Mouse (Mus musculus) midbrain, embryonic 12.5 days (tissue): ENCODE results near the gene Cecr2. TPM values are rescaled to one million over a fixed set of nuclear protein-coding genes. Genes with fewer than 3 reads are reported as not detected.

Experiments used
- ATAC-seq: fragments of 200-750 bp; cut with Nextera tagmentation; 2 replicates; pipeline ENCODE4 v1.8.0; 2017; ENCODE audit warnings: low read depth, moderate TSS enrichment, moderate library complexity; ENCODE audit not compliant: low FRiP score
- H3K27ac ChIP-seq: fragments of 300-500 bp; sonication (generic); replicated peaks from 2 replicates; pipeline ENCODE4 v1.5.1; 2016; ENCODE audit warnings: mild to moderate bottlenecking
- H3K27me3 ChIP-seq: fragments of 300-500 bp; sonication (generic); 2 replicates; pipeline ENCODE4 v1.6.1; 2016; ENCODE audit warnings: mild to moderate bottlenecking
- H3K36me3 ChIP-seq: fragments of 300-500 bp; sonication (generic); 2 replicates; pipeline ENCODE4 v1.6.1; 2016
- H3K4me1 ChIP-seq: fragments of 300-500 bp; sonication (generic); 2 replicates; pipeline ENCODE4 v1.6.1; 2016
- H3K4me2 ChIP-seq: fragments of 300-500 bp; sonication (generic); replicated peaks from 2 replicates; pipeline ENCODE4 v1.6.1; 2016; ENCODE audit warnings: mild to moderate bottlenecking, moderate library complexity
- H3K4me3 ChIP-seq: fragments of 300-500 bp; sonication (generic); 2 replicates; pipeline ENCODE4 v1.5.1; 2016; ENCODE audit warnings: mild to moderate bottlenecking
- H3K9ac ChIP-seq: fragments of 300-500 bp; sonication (generic); replicated peaks from 2 replicates; pipeline ENCODE4 v1.6.1; 2016; ENCODE audit warnings: mild to moderate bottlenecking, moderate library complexity
- H3K9me3 ChIP-seq: fragments of 300-500 bp; sonication (generic); 2 replicates; pipeline ENCODE4 v1.6.1; 2016; ENCODE audit warnings: mild to moderate bottlenecking
- WGBS: fragments of 180-500 bp; shearing (Covaris S2); methylation state at CpG from one replicate; pipeline ENCODE4 v1.1.7; 2016; 5-methylcytosine and 5-hydroxymethylcytosine counted together
- polyA plus RNA-seq: library from polyadenylated mRNA; unstranded; fragments of >200 nt; fragmentation: Nextera tagmentation; extraction: Ambion mirVana; gene quantifications from 2 replicates; pipeline ENCODE4 v1.2.1, GENCODE M21; 2016

Gene Cecr2
- polyA plus RNA-seq, 1 experiment from 2014 or later: 13.6 TPM

DNA sequence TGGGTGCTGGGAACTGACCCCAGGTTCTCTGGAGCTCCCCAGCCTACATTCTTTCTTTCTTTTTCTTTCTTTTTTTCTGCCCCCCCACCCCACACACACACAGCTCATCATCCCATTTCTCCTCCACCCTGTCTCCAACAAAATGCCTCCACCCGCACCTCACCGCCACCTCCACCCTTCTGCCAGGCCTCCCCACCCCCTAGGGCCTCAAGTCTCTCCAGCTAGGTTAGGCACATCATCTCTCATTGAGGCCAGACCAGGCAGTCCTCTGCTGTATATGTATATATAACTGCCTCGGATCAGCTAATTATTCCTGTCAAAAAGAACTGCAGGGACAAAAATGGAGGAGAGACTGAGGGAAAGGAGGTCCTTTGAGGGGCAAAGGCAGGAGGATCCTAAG is 69.8 kb downstream of the Cecr2 start:
- H3K4me3 ChIP-seq: no peak overlapping the region
- ATAC-seq: no peak
- no peaks in the 10 kb centered on the region for H3K9me3 ChIP-seq
- H3K4me2 ChIP-seq: no peak overlapping the region
- no peaks in the 10 kb centered on the region for H3K27me3 ChIP-seq
- H3K27ac ChIP-seq: no peak overlapping the region; the same call in 1 of the 2 replicates
- H3K9ac ChIP-seq: no peak overlapping the region
- H3K36me3 ChIP-seq: peaks cover 29% of the 10 kb centered on the region
- H3K4me1 ChIP-seq: no peaks in the 10 kb centered on the region
- 91% methylated on average over 3 of the region's 3 CpGs for WGBS

DNA sequence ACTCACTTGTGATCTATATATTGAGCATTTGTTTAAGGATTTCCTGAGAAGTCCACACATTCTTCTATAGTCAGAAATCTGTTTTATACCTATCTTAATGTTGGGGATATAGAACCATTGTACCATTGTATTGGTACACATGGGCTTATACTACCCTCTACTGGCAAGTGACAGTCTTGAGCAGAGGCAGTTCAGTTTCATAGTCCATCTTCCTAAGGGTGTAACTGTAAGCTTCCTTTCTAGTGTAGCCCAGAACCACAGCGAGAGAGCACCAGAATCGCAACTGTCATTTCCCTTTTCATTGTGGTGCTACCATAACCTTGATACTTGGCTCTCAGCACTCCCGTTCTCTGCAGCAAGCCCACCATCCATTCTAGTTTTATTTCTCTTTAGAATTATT is 70.4 kb downstream of the Cecr2 start:
- 81% methylated on average over 3 of the region's 3 CpGs for WGBS
- H3K4me1 ChIP-seq: no peaks in the 10 kb centered on the region
- no peak overlapping the region for H3K4me3 ChIP-seq
- peak; percentile 70; the same call in 1 of the 2 replicates for ATAC-seq
- H3K27me3 ChIP-seq: no peaks in the 10 kb centered on the region
- no peak overlapping the region for H3K9ac ChIP-seq
- no peak overlapping the region for H3K4me2 ChIP-seq
- H3K27ac ChIP-seq: no peak overlapping the region
- H3K9me3 ChIP-seq: no peaks in the 10 kb centered on the region
- peaks cover 30% of the 10 kb centered on the region for H3K36me3 ChIP-seq

DNA sequence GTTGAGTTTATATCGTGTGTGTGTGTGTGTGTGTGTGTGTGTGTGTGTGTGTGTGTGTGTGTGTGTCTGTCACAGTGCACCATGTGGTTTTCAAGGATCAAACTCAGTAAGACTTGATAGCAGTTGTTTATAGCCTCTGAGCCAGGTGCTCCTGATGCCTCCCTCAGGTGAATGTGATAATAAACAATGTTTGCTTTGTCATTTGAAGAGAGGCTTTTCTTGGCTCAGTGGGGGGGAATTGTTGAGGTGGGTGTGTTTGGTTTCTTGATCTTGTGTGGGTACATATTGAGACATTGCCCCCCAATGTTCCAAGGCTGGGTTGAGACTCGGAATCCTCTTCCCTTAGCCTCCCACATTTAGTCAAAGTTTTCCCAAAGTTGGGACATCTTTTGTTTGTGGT is 77.0 kb downstream of the Cecr2 start:
- WGBS: 91% methylated on average over 2 of the region's 2 CpGs
- Histone ChIP-seq H3K9me3 (no peaks in the 10 kb centered on the region), H3K36me3 (peaks cover 18% of the 10 kb centered on the region), H3K27ac (no peak overlapping the region), H3K9ac (no peak overlapping the region), H3K4me3 (no peak overlapping the region), H3K4me1 (no peaks in the 10 kb centered on the region), H3K4me2 (no peak overlapping the region), H3K27me3 (no peaks in the 10 kb centered on the region)
- no peak for ATAC-seq

DNA sequence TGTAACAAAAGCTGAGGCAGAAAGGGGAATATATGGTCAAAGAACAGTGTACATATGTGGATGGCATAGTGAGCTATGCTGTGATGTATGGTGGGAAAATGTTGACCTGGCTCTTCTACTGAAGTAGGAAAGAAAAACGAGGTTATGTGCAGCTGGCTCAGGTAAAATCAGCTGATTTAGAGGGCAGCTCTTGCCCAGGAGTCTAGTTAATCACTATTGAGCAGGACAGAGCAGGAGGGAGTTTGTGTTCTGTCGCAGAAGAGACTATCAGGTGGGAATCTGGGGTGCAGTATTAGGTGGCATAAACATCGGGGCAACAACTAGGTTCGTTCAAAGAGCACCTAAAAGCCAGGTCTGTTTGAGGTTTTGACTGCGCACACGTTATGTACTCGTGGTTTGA is 78.1 kb downstream of the Cecr2 start:
- Histone ChIP-seq H3K4me1 (no peaks in the 10 kb centered on the region), H3K36me3 (0 out of 2 replicates have a peak, but pooled peaks cover 21% of the 10 kb centered on the region), H3K27me3 (no peaks in the 10 kb centered on the region), H3K4me3 (no peak overlapping the region), H3K4me2 (no peak overlapping the region), H3K9ac (no peak overlapping the region), H3K9me3 (no peaks in the 10 kb centered on the region), H3K27ac (no peak overlapping the region)
- no peak for ATAC-seq
- WGBS: 90% methylated on average over 7 of the region's 7 CpGs

DNA sequence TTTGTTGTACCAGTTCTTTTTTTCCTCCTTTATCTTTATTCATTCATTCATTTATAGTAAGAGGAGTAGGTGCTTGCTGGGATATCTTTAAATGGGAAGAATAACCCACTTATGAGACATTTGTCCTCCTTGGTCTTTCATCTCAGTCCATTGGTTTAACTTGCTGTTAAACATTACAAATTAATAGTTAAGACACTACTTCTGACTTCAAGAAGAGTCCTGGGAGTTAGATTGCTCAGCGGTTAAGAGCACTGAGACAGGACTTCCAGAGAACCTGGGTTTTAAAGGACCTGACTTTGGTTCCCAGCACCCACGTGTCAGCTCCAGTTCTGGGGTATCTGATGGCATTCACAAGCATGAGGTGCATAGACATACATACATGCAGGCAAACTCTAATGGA is 80.2 kb downstream of the Cecr2 start:
- no peak for ATAC-seq
- Histone ChIP-seq H3K4me1 (no peaks in the 10 kb centered on the region), H3K4me2 (no peak overlapping the region), H3K9ac (no peak overlapping the region), H3K27ac (no peak overlapping the region), H3K27me3 (no peaks in the 10 kb centered on the region), H3K36me3 (peaks cover 28% of the 10 kb centered on the region), H3K4me3 (no peak overlapping the region), H3K9me3 (no peaks in the 10 kb centered on the region)
- WGBS: 89% methylated on average over 2 of the region's 2 CpGs

DNA sequence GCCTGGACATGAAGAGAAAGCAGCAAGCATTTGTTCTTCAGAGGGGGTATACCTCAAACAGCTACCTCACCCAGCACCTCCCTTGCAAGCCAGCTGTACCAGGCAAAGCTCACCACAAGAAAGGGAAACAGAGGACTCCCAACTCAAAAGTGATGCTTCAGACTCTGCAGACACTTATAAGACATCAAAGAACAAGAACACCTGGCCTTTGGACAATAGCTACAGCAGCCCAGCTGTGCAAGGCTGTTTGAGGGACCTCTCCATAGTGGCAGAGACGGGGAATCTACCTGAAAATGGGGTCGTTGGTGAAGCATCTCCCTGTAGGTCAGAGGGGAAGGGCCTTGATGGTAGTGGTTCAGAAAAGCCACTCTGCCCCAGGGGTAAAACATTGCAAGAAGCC is 95.0 kb downstream of the Cecr2 start:
- ATAC-seq: no peak
- 86% methylated on average over 2 of the region's 2 CpGs for WGBS
- Histone ChIP-seq H3K27ac (no peak overlapping the region), H3K9ac (no peak overlapping the region), H3K9me3 (no peaks in the 10 kb centered on the region), H3K4me2 (no peak overlapping the region), H3K36me3 (peaks cover 75% of the 10 kb centered on the region), H3K4me3 (no peak overlapping the region), H3K27me3 (no peaks in the 10 kb centered on the region), H3K4me1 (no peaks in the 10 kb centered on the region)

DNA sequence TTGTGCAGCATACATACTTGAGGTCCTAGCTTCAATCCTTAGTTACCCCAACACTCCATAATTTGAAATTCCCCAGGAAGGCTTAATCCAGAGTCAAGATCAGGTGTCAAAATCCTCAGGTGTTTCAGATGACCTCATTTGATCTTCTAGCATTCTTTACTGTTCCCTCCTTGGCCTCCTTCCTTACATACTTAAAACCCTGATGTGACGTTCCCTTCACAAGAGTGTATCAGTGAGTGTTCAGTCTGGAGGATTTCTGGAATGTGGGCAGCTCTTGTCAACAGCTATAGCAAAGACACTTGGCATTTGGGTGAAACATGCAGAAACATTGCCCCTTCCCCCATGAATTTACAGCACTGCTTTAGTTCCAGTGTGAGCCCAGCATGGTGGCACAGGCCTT is 103.8 kb downstream of the Cecr2 start:
- no peak for ATAC-seq
- no peak overlapping the region for H3K4me2 ChIP-seq
- WGBS: 93% methylated on average over 1 of the region's 1 CpGs
- H3K9me3 ChIP-seq: no peaks in the 10 kb centered on the region
- H3K36me3 ChIP-seq: peaks cover 34% of the 10 kb centered on the region; the same call in 1 of the 2 replicates
- H3K4me3 ChIP-seq: no peak overlapping the region
- no peaks in the 10 kb centered on the region for H3K27me3 ChIP-seq
- H3K4me1 ChIP-seq: peaks cover 26% of the 10 kb centered on the region
- H3K9ac ChIP-seq: no peak overlapping the region
- H3K27ac ChIP-seq: no peak overlapping the region

DNA sequence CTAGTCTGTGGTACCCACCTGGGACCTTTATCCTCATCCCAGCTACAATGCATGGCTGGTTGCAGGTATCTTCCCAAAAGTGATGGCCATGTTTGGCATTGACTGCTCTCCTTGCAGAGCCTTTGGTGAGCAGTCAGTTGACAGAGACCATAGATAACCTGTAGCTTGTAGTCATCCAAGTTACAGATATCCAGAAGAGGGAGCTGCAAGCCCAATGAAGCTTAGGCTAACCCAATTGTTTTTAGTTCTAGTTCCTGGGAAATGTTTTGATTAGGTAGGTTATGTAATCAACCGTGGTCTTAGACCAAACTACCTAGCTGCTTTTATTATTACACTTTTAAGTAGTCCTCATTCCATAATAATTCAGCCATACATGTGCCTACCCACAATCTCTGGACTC is 105.2 kb downstream of the Cecr2 start:
- no peak overlapping the region for H3K4me3 ChIP-seq
- no peak overlapping the region for H3K4me2 ChIP-seq
- WGBS: 85% methylated on average over 1 of the region's 1 CpGs
- H3K36me3 ChIP-seq: peaks cover 20% of the 10 kb centered on the region; the same call in 1 of the 2 replicates
- H3K27ac ChIP-seq: no peak overlapping the region
- ATAC-seq: no peak
- no peaks in the 10 kb centered on the region for H3K27me3 ChIP-seq
- no peak overlapping the region for H3K9ac ChIP-seq
- no peaks in the 10 kb centered on the region for H3K9me3 ChIP-seq
- peaks cover 26% of the 10 kb centered on the region for H3K4me1 ChIP-seq

DNA sequence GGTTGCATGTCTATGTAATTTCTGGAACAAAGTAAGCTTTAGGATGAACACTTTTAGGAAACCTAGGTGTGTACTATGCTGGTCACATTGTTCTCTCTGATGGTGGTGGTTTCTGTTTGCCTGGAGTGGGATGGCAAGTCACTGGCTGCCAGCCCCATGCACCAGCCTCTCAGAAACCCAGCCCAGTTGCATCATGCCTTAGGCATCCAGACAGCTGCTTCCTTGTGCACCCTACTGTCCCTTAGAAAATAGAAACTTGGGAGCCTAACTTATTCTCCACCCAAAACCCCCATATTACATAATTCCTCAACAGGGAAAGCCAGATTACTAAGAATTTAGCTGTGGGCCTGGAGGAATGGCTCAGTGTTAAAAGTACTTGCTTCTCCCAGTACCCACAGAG is 105.9 kb downstream of the Cecr2 start:
- Histone ChIP-seq H3K4me2 (no peak overlapping the region), H3K27me3 (no peaks in the 10 kb centered on the region), H3K9me3 (no peaks in the 10 kb centered on the region), H3K4me1 (peaks cover 26% of the 10 kb centered on the region), H3K27ac (peak overlapping the region; percentile 92), H3K9ac (no peak overlapping the region), H3K36me3 (peaks cover 16% of the 10 kb centered on the region; the same call in 1 of the 2 replicates), H3K4me3 (no peak overlapping the region)
- ATAC-seq: no peak

DNA sequence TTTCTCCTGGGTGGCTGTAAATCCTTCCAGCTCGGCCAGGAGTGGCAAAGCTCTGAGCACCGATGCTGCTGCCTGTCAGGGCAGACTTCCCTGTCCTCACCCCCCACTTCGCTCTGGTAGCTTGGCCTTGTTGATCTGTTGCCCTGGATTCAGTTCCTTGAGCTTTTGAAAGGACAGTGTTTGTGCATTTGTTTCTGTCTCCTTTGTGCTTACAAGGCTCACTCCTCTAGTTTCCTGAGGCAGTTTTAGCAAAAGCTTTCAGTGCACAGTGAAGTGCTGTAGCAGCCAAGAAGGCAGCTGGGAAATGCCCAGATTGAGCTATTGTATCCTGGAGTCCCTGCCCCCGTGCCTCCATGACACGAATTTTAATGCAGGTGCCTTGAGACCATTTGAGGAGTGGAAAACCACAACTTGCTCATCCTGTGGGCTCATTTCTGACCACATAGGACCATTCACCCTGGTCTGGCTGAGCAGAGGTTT is 107.0 kb downstream of the Cecr2 start, which contains the start of gene Slc25a18:
Gene Slc25a18, plus strand, starts transcription at position 430 of the 480 bp plus-strand sequence.
- H3K4me3 ChIP-seq: no peak within 1 kb of the TSS
- peak within 1 kb of the TSS; percentile 15; the same call in 1 of the 2 replicates for H3K4me2 ChIP-seq
- H3K27me3 ChIP-seq: no peaks in the 10 kb centered on the region
- 26% methylated on average over 5 of the region's 5 CpGs for WGBS
- H3K9me3 ChIP-seq: no peaks in the 10 kb centered on the region
- H3K4me1 ChIP-seq: peaks cover 26% of the 10 kb centered on the region
- H3K27ac ChIP-seq: peak within 1 kb of the TSS; percentile 92
- H3K9ac ChIP-seq: peak within 1 kb of the TSS; percentile 37; the same call in 1 of the 2 replicates
- peaks cover 12% of the 10 kb centered on the region; the same call in 1 of the 2 replicates for H3K36me3 ChIP-seq
- ATAC-seq: peak; percentile 83

DNA sequence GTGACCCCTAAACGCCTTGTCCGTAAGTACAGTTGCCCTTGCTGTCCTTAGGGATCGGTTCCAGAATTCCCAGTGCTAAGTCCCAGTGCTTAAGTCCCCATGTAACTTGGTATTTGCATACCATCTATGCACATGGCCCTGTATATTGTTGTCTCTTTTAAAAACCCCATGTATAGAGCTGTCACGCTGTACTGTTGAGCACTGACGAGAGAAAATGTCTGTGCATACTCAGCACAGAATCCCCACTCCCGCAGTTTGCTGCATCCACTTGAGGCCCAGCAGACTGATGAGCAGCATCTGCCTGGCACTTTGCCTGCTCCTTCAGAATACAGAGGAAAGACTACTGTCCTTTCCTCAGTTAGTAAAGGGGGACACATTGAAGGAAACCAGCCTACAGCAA is 107.6 kb downstream of the Cecr2 start:
- Histone ChIP-seq H3K4me3 (no peak overlapping the region), H3K27ac (peak overlapping the region; percentile 92), H3K36me3 (0 out of 2 replicates have a peak, but pooled peaks cover 6% of the 10 kb centered on the region), H3K27me3 (no peaks in the 10 kb centered on the region), H3K9me3 (no peaks in the 10 kb centered on the region), H3K4me1 (peaks cover 26% of the 10 kb centered on the region), H3K9ac (peak overlapping the region; percentile 37; the same call in 1 of the 2 replicates), H3K4me2 (no peak overlapping the region)
- WGBS: 56% methylated on average over 6 of the region's 6 CpGs
- ATAC-seq: peak; percentile 63

DNA sequence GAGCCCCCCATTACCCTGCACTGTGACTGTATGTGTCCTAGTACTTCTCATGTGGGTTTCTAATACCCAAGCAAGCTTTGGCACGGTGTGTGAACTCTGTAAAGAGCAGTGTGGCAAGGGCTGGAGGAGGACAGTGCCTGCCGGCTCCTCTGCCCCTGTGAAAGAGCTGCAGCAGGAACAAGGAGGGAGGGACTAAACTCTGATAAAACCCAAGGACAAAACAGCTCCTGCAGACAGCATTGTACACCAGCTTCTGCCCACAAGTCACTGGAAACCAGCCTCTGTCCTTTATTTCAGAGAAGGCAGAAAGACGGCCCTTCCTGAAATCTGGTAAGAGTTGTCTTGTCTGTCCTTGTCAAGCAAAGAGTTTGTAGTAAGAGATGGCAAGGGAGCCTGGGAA is 110.1 kb downstream of the Cecr2 start:
- WGBS: 86% methylated on average over 3 of the region's 3 CpGs
- ATAC-seq: no peak
- H3K4me1 ChIP-seq: peaks cover 26% of the 10 kb centered on the region
- H3K27me3 ChIP-seq: no peaks in the 10 kb centered on the region
- H3K4me3 ChIP-seq: no peak overlapping the region
- no peak overlapping the region for H3K9ac ChIP-seq
- H3K27ac ChIP-seq: no peak overlapping the region
- H3K9me3 ChIP-seq: no peaks in the 10 kb centered on the region
- H3K4me2 ChIP-seq: no peak overlapping the region
- H3K36me3 ChIP-seq: 0 out of 2 replicates have a peak, but pooled peaks cover 2% of the 10 kb centered on the region

DNA sequence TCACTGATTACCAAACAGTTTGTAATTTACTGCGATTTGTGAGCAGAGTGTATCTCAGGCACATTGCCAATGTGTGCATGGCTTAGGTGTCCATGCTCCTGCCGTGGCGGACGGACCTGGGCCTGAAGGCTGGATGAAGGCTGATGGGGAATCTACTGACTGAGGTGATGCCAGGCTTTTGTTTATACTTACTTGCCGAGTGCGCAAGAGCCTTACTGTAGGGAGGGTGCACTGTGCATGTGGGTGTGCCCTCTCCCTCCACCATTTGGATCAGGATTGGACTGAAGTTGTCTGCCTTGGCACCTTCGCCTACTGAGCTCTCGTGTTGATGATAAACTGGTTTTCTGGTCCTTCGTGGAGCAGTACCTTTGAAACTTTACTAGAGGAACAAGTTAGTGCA is 111.4 kb downstream of the Cecr2 start:
- no peak overlapping the region for H3K4me3 ChIP-seq
- H3K9me3 ChIP-seq: no peaks in the 10 kb centered on the region
- no peaks in the 10 kb centered on the region for H3K27me3 ChIP-seq
- H3K36me3 ChIP-seq: no peaks in the 10 kb centered on the region
- ATAC-seq: no peak
- WGBS: 90% methylated on average over 9 of the region's 9 CpGs
- no peak overlapping the region for H3K9ac ChIP-seq
- H3K4me2 ChIP-seq: no peak overlapping the region
- no peak overlapping the region for H3K27ac ChIP-seq
- peaks cover 18% of the 10 kb centered on the region for H3K4me1 ChIP-seq
